Mouse (Mus musculus) liver, embryonic 14.5 days (tissue): ENCODE results near the gene Frmd5. TPM values are rescaled to one million over a fixed set of nuclear protein-coding genes. Genes with fewer than 3 reads are reported as not detected.

ENCODE experiments used
- ATAC-seq: fragments of 200-750 bp; cut with Nextera tagmentation; 2 replicates; pipeline ENCODE4 v1.8.0; 2017; ENCODE audit warnings: moderate number of reproducible peaks, mild to moderate bottlenecking, moderate library complexity; ENCODE audit not compliant: insufficient read depth
- DNase-seq, 3 experiments: peaks; one replicate each; pipeline ENCODE4 v3.0.0-alpha.2; 2012 to 2013; ENCODE audit warnings: low read depth in 3 of 3, low spot score in 3 of 3
- H3K27ac ChIP-seq: fragments of 300-500 bp; sonication (generic); 2 replicates; pipeline ENCODE4 v1.5.1; 2014; ENCODE audit warnings: moderate library complexity, mild to moderate bottlenecking, control low read depth, inconsistent platforms
- H3K27me3 ChIP-seq: fragments of 300-500 bp; sonication (generic); 2 replicates; pipeline ENCODE4 v1.6.1; 2014; ENCODE audit warnings: mild to moderate bottlenecking, low read length, moderate library complexity; ENCODE audit not compliant: control insufficient read depth, insufficient read depth
- H3K36me3 ChIP-seq: fragments of 300-500 bp; sonication (generic); replicated peaks from 2 replicates; pipeline ENCODE4 v1.6.1; 2014; ENCODE audit warnings: low read depth; ENCODE audit not compliant: control insufficient read depth, insufficient read depth
- H3K4me1 ChIP-seq, 2 experiments: fragments of 200-500 bp in 1 of 2; fragments of 300-500 bp in 1 of 2; sonication (generic) in 1 of 2; replicated peaks; 2 replicates each; pipeline ENCODE4 v1.6.1; 2012 to 2014; ENCODE audit warnings: antibody characterized with exemption in 1 of 2, inconsistent platforms in 1 of 2, low read length in 1 of 2; ENCODE audit not compliant: control insufficient read depth in 2 of 2, insufficient read depth in 2 of 2
- H3K4me2 ChIP-seq: fragments of 300-500 bp; sonication (generic); 2 replicates; pipeline ENCODE4 v1.6.1; 2014; ENCODE audit warnings: low read depth, mild to moderate bottlenecking, control low read depth, moderate library complexity
- H3K4me3 ChIP-seq, 2 experiments: fragments of 200-500 bp in 1 of 2; fragments of 300-500 bp in 1 of 2; sonication (generic) in 1 of 2; 2 replicates each; pipeline ENCODE4 v1.5.1; 2012 to 2014; ENCODE audit warnings: low read depth in 2 of 2, low read length in 2 of 2, mild to moderate bottlenecking in 2 of 2, control low read depth in 1 of 2, inconsistent platforms in 1 of 2, moderate library complexity in 1 of 2; ENCODE audit not compliant: insufficient read depth in 1 of 2
- H3K9ac ChIP-seq: fragments of 300-500 bp; sonication (generic); replicated peaks from 2 replicates; pipeline ENCODE4 v1.6.1; 2014; ENCODE audit warnings: mild to moderate bottlenecking, control low read depth, moderate library complexity
- H3K9me3 ChIP-seq: fragments of 300-500 bp; sonication (generic); 2 replicates; pipeline ENCODE4 v1.6.1; 2016; ENCODE audit warnings: low read length, mixed read lengths; ENCODE audit not compliant: control insufficient read depth
- CTCF ChIP-seq: IDR thresholded peaks from 2 replicates; pipeline ENCODE4 v1.5.1; 2016; ENCODE audit warnings: antibody characterized with exemption, low read depth, control low read depth
- EP300 ChIP-seq: IDR thresholded peaks from 2 replicates; pipeline ENCODE4 v1.6.1; 2016; ENCODE audit warnings: antibody characterized with exemption, low read depth
- WGBS: fragments of 180-500 bp; shearing (Covaris S2); extraction: QIAGEN DNeasy Blood & Tissue Kit; methylation state at CpG from one replicate; pipeline ENCODE4 v1.1.7; 2014; ENCODE audit not compliant: insufficient replicate concordance; 5-methylcytosine and 5-hydroxymethylcytosine counted together
- polyA plus RNA-seq, 2 experiments: library from polyadenylated mRNA; depleted of rRNA in 1 of 2; stranded (reverse) in 1 of 2; unstranded in 1 of 2; fragments of >200 nt; fragmentation: Nextera tagmentation in 1 of 2; extraction: Ambion mirVana in 1 of 2; gene quantifications; 2 replicates each; pipeline versions ENCODE4 v1.2.1 to v1.2.3; 2012 to 2014

Frmd5 gene
- polyA plus RNA-seq, 2 experiments = 0.06 to 0.12 TPM

DNA sequence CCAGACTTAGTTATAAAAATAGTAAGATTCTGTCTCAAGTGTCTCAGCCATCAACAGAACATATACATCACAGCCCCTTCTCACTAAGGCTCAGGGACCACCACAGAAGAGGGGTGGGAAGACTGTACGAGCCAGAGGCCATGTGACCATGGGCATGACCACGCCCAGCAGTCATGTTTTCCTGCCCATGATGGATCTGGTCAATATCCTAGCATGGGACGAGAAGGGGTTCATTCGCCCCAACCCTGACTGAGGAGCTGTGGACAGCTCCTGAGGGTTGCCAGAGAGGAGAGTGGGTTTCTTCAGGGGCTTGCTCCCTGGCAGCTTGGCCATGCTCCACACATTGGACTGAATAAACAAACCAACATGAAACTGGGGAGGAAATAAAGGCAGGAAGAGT lies 97.8 kb downstream of the Frmd5 start:
- TF ChIP-seq EP300 (no peak), CTCF (no peak)
- Histone ChIP-seq H3K27ac (no peak overlapping the region), H3K27me3 (no peaks in the 10 kb centered on the region), H3K4me1 (peaks cover 2 to 6% of the 10 kb centered on the region in 2 experiments; a peak in 2 of 4 replicates), H3K9me3 (no peaks in the 10 kb centered on the region), H3K36me3 (no peaks in the 10 kb centered on the region), H3K9ac (no peak overlapping the region), H3K4me3 (no peak overlapping the region), H3K4me2 (no peak overlapping the region)
- no peak for DNase-seq
- no peak for ATAC-seq
- 59% methylated on average over 4 of the region's 4 CpGs for WGBS

DNA sequence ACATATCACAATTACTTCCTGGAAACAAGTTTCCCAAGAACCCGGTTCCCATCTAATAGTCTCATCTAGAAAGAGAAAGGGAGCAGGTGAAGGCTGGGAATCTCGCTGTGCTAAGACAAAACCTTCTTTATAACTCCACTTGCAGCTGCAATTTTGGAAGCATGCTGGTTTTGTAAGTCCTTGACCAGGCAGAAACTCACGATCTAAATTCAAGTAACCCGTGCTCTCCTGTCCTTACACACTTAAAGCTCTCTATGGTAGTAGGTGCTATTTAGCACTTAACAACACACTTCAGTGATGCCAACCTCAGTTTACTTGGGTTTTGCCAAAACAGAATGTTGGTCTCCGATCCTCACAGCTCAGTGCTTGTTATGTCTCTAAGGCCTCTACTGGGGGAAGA lies 99.4 kb downstream of the Frmd5 start:
- H3K36me3 ChIP-seq = no peaks in the 10 kb centered on the region
- H3K9ac ChIP-seq = no peak overlapping the region
- H3K9me3 ChIP-seq = no peaks in the 10 kb centered on the region
- DNase-seq (no peak), ATAC-seq (no peak)
- peaks cover 2 to 6% of the 10 kb centered on the region in 2 experiments; a peak in 2 of 4 replicates for H3K4me1 ChIP-seq
- H3K4me2 ChIP-seq = no peak overlapping the region
- no peak overlapping the region for H3K4me3 ChIP-seq
- TF ChIP-seq CTCF (no peak), EP300 (no peak)
- H3K27ac ChIP-seq = no peak overlapping the region
- 63% methylated on average over 5 of the region's 5 CpGs for WGBS
- no peaks in the 10 kb centered on the region for H3K27me3 ChIP-seq

DNA sequence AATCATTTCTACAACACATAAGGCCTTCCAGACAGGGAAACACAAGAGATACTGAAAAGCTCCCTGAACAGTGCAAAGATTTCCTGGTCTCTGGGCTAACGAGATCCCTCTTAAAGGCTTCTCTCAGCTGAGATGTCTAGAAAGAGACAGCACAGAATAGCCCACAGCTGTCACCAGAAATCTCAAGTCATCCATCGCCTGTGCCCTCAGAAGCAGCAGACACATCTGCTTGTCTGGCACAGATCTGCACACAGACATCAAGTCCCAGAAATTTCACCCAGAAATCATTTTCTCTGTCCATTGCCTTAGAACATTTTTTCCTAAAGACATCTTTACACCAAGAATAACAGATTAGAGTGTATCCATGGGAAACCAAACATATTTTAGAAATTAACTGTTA lies 101.1 kb downstream of the Frmd5 start:
- Histone ChIP-seq H3K36me3 (no peaks in the 10 kb centered on the region), H3K9ac (no peak overlapping the region), H3K4me2 (no peak overlapping the region), H3K27ac (no peak overlapping the region), H3K4me3 (no peak overlapping the region), H3K27me3 (no peaks in the 10 kb centered on the region), H3K9me3 (no peaks in the 10 kb centered on the region), H3K4me1 (no peaks in the 10 kb centered on the region)
- TF ChIP-seq CTCF (no peak), EP300 (no peak)
- DNase-seq = no peak
- WGBS = 59% methylated on average over 2 of the region's 2 CpGs
- no peak for ATAC-seq

DNA sequence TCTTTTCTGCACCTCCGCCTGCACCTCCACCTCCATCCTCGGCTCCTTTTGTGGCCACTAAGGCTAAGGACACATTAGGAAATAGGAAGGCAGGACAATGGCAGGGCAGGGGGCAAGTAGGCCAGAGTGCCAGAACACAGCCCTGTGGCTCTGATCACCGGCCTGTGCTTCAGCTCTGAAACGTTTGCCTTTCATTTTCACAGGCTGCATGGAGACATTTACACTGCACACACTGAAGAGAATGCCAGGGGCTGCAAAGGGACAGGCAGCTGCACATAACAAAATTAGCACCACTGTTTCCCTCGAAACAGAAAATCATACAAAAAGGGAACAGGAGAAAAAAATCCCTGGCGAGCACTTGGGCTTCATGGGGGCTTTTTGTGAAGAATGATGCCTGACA lies 107.6 kb downstream of the Frmd5 start:
- Histone ChIP-seq H3K9ac (no peak overlapping the region), H3K27me3 (no peaks in the 10 kb centered on the region), H3K4me1 (no peaks in the 10 kb centered on the region), H3K4me3 (no peak overlapping the region), H3K36me3 (no peaks in the 10 kb centered on the region), H3K4me2 (no peak overlapping the region), H3K9me3 (no peaks in the 10 kb centered on the region), H3K27ac (no peak overlapping the region)
- TF ChIP-seq EP300 (no peak), CTCF (no peak)
- no peak for DNase-seq
- ATAC-seq = no peak
- WGBS = 50% methylated on average over 6 of the region's 6 CpGs

DNA sequence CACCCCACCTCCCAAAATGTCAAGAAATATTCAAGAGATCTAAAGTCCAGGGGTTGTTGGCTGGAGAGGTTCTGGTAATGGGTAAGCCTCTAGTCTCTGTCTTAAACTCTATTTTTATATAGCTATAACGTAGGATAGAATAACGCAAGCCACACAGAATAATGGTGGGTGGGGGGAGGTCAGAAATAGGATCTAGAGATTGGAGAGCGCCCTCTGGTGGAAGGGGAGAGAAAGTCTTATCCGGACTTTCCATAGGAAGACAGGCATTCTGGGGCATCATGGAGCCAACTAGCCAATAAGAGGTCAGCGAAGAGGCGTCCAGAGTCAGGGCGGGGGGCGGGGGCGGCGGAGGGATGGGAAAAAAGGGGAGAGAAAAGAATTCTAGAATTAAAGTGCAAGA lies 111.5 kb downstream of the Frmd5 start:
- no peaks in the 10 kb centered on the region for H3K36me3 ChIP-seq
- WGBS = 51% methylated on average over 10 of the region's 10 CpGs
- no peaks in the 10 kb centered on the region for H3K4me1 ChIP-seq
- no peaks in the 10 kb centered on the region for H3K27me3 ChIP-seq
- DNase-seq = peak in 1 of 3 experiments; percentile 10
- H3K27ac ChIP-seq = no peak overlapping the region
- H3K9me3 ChIP-seq = no peaks in the 10 kb centered on the region
- TF ChIP-seq CTCF (peak; percentile 67), EP300 (no peak)
- no peak overlapping the region for H3K9ac ChIP-seq
- no peak overlapping the region for H3K4me2 ChIP-seq
- no peak for ATAC-seq
- no peak overlapping the region for H3K4me3 ChIP-seq
